20 mouse cellular contexts compared by ENCODE assay signal in the genomic region with DNA sequence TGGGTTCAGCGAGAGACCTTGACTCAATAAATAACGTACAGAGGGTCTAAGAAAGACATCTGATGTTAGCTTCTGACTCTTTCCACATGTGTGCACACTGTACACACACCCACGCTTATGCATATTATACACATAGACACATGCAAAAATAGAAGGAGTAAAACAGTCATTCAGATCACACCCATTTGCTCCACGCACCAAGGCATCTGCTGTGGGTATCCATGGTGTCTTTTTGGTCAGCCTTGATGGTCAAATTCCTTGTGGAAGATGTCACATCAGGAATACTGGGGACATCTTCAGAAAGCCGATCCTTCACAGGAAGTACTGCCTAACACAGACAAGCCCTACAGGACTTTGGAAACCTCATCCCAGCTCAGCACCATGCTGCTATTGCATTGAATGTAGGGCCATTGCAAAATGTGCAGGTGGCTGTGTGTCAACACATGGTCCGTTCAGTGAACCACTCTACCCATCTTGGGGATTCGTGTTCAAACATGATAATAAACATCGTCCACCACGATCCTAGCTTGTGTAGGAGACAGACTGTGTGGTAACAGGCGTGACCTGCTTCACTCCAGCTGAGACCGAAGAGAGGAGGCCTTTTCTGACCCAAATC.
DNase-seq lines count a peak whose midpoint lies in the region; ATAC-seq and TF ChIP-seq lines count a peak whose summit lies in the region.
"Had no signal": no experiment of that assay in that cellular context is flagged by ENCODE, and none has a peak within 500 bp of the region (broad histone marks: within the 10 kb centered on the region; RNA-seq: fewer than 3 reads in every experiment).

No protein-coding gene starts in this region.

- no peaks in the 10 kb centered on the region for H3K9me3 ChIP-seq in kidney, embryonic 15.5 days (replicated peaks)
- H3K9me3 ChIP-seq in midbrain, embryonic 11.5 days (ENCODE audit: control insufficient read depth, low read length): no peaks in the 10 kb centered on the region
- H3K9me3 ChIP-seq in midbrain, embryonic 13.5 days: no peaks in the 10 kb centered on the region
- H3K9me3 ChIP-seq in limb, embryonic 11.5 days (ENCODE audit: control insufficient read depth, low read length): no peaks in the 10 kb centered on the region
- H3K9me3 ChIP-seq: embryonic facial prominence, embryonic 13.5 days; hindbrain, embryonic 15.5 days; liver, embryonic 13.5 days; midbrain, embryonic 15.5 days; neural tube, embryonic 15.5 days had no signal

- DNase-seq in kidney, adult 2 months: no peak
- DNase-seq in midbrain, embryonic 11.5 days (ENCODE audit: low spot score, missing footprints): peak; percentile 64
- DNase-seq in limb, embryonic 11.5 days (ENCODE audit: low spot score): no peak
- DNase-seq in ovary, postnatal 36 days (ENCODE audit: low spot score): no peak
- DNase-seq: cerebellum, adult 2 months; gastrocnemius, postnatal 10 days; heart, postnatal 36 days; kidney, adult 18-20 months; kidney, postnatal 25 days; liver, embryonic 13.5 days; right cerebral cortex, postnatal 25 days had no signal

- H3K4me2 ChIP-seq in kidney, embryonic 15.5 days: no peak overlapping the region
- H3K4me2 ChIP-seq in midbrain, embryonic 11.5 days: no peak overlapping the region
- H3K4me2 ChIP-seq in midbrain, embryonic 13.5 days (replicated peaks): no peak overlapping the region
- H3K4me2 ChIP-seq in limb, embryonic 11.5 days (ENCODE audit: low read depth, severe bottlenecking): no peak overlapping the region
- H3K4me2 ChIP-seq: hindbrain, embryonic 15.5 days; liver, embryonic 13.5 days; midbrain, embryonic 15.5 days; neural tube, embryonic 15.5 days had no signal

- H3K9ac ChIP-seq in kidney, embryonic 15.5 days: no peak overlapping the region
- no peak overlapping the region for H3K9ac ChIP-seq in midbrain, embryonic 11.5 days (ENCODE audit: low read length)
- H3K9ac ChIP-seq in midbrain, embryonic 13.5 days (replicated peaks): no peak overlapping the region
- H3K9ac ChIP-seq in limb, embryonic 11.5 days (ENCODE audit: low read length): no peak overlapping the region
- H3K9ac ChIP-seq: embryonic facial prominence, embryonic 13.5 days; hindbrain, embryonic 15.5 days; liver, embryonic 13.5 days; midbrain, embryonic 15.5 days; neural tube, embryonic 15.5 days had no signal

- no peak for ATAC-seq in kidney, embryonic 15.5 days (replicated peaks; ENCODE audit: low FRiP score)
- ATAC-seq in midbrain, embryonic 11.5 days (ENCODE audit: low FRiP score): no peak
- ATAC-seq in midbrain, embryonic 13.5 days: no peak
- ATAC-seq in limb, embryonic 11.5 days (ENCODE audit: insufficient number of reproducible peaks, low FRiP score, low TSS enrichment, low read depth): no peak
- ATAC-seq in megakaryocyte progenitor cell, adult 5-6 weeks (replicated peaks; ENCODE audit: poor library complexity): no peak
- ATAC-seq: forebrain, embryonic 14.5 days; midbrain, embryonic 15.5 days had no signal

- TF ChIP-seq POLR2A in kidney, adult 2 months (IDR thresholded peaks at IDR 0.05; ENCODE audit: low read depth, low read length): no peak

- H3K4me3 ChIP-seq in kidney, embryonic 15.5 days (replicated peaks): no peak overlapping the region
- no peak overlapping the region for H3K4me3 ChIP-seq in kidney, adult 2 months (ENCODE audit: insufficient read depth, low read depth, low read length)
- no peak overlapping the region for H3K4me3 ChIP-seq in midbrain, embryonic 11.5 days (ENCODE audit: low read depth, low read length)
- no peak overlapping the region for H3K4me3 ChIP-seq in midbrain, embryonic 13.5 days (replicated peaks)
- no peak overlapping the region for H3K4me3 ChIP-seq in limb, embryonic 11.5 days (ENCODE audit: low read depth, low read length)
- H3K4me3 ChIP-seq: embryonic facial prominence, embryonic 13.5 days; hindbrain, embryonic 15.5 days; liver, embryonic 13.5 days; midbrain, embryonic 15.5 days; myocyte; neural tube, embryonic 15.5 days had no signal

- H3K27me3 ChIP-seq in kidney, embryonic 15.5 days: no peaks in the 10 kb centered on the region
- H3K27me3 ChIP-seq in kidney, adult 2 months (replicated peaks; ENCODE audit: control insufficient read depth, insufficient read depth, low read length): no peaks in the 10 kb centered on the region
- no peaks in the 10 kb centered on the region for H3K27me3 ChIP-seq in midbrain, embryonic 11.5 days (ENCODE audit: control insufficient read depth, insufficient read depth, low read length)
- no peaks in the 10 kb centered on the region for H3K27me3 ChIP-seq in midbrain, embryonic 13.5 days
- no peaks in the 10 kb centered on the region for H3K27me3 ChIP-seq in limb, embryonic 11.5 days (ENCODE audit: control insufficient read depth, insufficient read depth, low read length)
- H3K27me3 ChIP-seq: embryonic facial prominence, embryonic 13.5 days; hindbrain, embryonic 15.5 days; liver, embryonic 13.5 days; midbrain, embryonic 15.5 days; neural tube, embryonic 15.5 days had no signal

- H3K27ac ChIP-seq in kidney, embryonic 15.5 days: 0 out of 2 replicates have a peak overlapping the region, but pooled peaks have one; percentile 76
- H3K27ac ChIP-seq in kidney, adult 2 months (ENCODE audit: insufficient read depth, low read depth, low read length): no peak overlapping the region
- H3K27ac ChIP-seq in midbrain, embryonic 11.5 days (ENCODE audit: low read depth, low read length): no peak overlapping the region
- no peak overlapping the region for H3K27ac ChIP-seq in midbrain, embryonic 13.5 days
- 0 out of 2 replicates have a peak overlapping the region, but pooled peaks have one; percentile 2 for H3K27ac ChIP-seq in limb, embryonic 11.5 days (replicated peaks; ENCODE audit: low read depth, low read length)
- H3K27ac ChIP-seq: embryonic facial prominence, embryonic 13.5 days; hindbrain, embryonic 15.5 days; liver, embryonic 13.5 days; midbrain, embryonic 15.5 days; neural tube, embryonic 15.5 days had no signal

- WGBS in kidney, embryonic 15.5 days: 58% methylated on average over 11 of the region's 11 CpGs
- 87% methylated on average over 11 of the region's 11 CpGs for WGBS in kidney, adult 2 months
- 90% methylated on average over 11 of the region's 11 CpGs for WGBS in midbrain, embryonic 11.5 days
- 85% methylated on average over 11 of the region's 11 CpGs for WGBS in midbrain, embryonic 13.5 days
- 78% methylated on average over 11 of the region's 11 CpGs for WGBS in limb, embryonic 11.5 days

- no peak for TF ChIP-seq CTCF in kidney, adult 2 months (conservative IDR thresholded peaks at IDR 0.05; ENCODE audit: insufficient read depth, insufficient read length, low read depth, low read length)

- H3K36me3 ChIP-seq in kidney, embryonic 15.5 days: no peaks in the 10 kb centered on the region
- H3K36me3 ChIP-seq in kidney, adult 2 months (ENCODE audit: control insufficient read depth, insufficient read depth, low read length): no peaks in the 10 kb centered on the region
- H3K36me3 ChIP-seq in midbrain, embryonic 11.5 days (ENCODE audit: control insufficient read depth, insufficient read depth, low read length): no peaks in the 10 kb centered on the region
- H3K36me3 ChIP-seq in midbrain, embryonic 13.5 days: no peaks in the 10 kb centered on the region
- no peaks in the 10 kb centered on the region for H3K36me3 ChIP-seq in limb, embryonic 11.5 days (ENCODE audit: control insufficient read depth, insufficient read depth, low read length)
- H3K36me3 ChIP-seq: embryonic facial prominence, embryonic 13.5 days; hindbrain, embryonic 15.5 days; liver, embryonic 13.5 days; midbrain, embryonic 15.5 days; neural tube, embryonic 15.5 days had no signal

- H3K4me1 ChIP-seq in kidney, embryonic 15.5 days: peaks cover 40% of the 10 kb centered on the region
- no peaks in the 10 kb centered on the region for H3K4me1 ChIP-seq in kidney, adult 2 months (ENCODE audit: control insufficient read depth, insufficient read depth, low read length)
- peaks cover 11% of the 10 kb centered on the region; the same call in 1 of the 2 replicates for H3K4me1 ChIP-seq in midbrain, embryonic 11.5 days (ENCODE audit: control insufficient read depth, insufficient read depth, low read length)
- peaks cover 13% of the 10 kb centered on the region for H3K4me1 ChIP-seq in midbrain, embryonic 13.5 days (replicated peaks)
- peaks cover 26% of the 10 kb centered on the region for H3K4me1 ChIP-seq in limb, embryonic 11.5 days (ENCODE audit: control insufficient read depth, insufficient read depth, low read length)

Comparison
In these comparisons a context has a peak if more than half of its experiments do, and no peak if none do; other contexts are left out.
1. H3K27ac ChIP-seq: peak in kidney, embryonic 15.5 days (single experiment) and limb, embryonic 11.5 days (single experiment); none in kidney, adult 2 months (single experiment), midbrain, embryonic 11.5 days (single experiment) and midbrain, embryonic 13.5 days (single experiment).